Mouse (Mus musculus): ENCODE results near the gene Prkag2. TPM values are rescaled to one million over a fixed set of nuclear protein-coding genes. Genes with fewer than 3 reads are reported as not detected.

Gene Prkag2
- polyA plus RNA-seq, 1 experiment from 2014 or later, result 40.3 TPM

DNA sequence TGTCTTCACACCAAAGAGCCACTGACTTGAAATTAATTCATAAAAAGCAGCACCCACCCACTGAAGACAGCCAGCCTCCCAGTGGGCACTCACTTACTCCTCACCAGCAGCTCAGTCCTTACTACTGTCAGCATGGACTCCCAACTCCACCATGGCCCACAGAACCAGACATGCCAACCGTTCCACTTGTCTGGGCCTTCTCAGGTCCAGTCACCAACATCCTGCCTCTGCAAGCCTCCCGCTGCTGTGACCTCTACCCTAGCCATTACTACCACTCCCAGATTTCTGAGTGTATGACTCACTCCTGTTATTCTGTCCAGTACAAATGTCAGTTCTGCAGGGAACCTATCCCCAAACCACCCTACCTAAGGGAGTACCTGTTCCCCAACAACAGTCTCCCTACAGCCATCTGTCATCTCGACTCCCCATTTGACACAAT is 279.0 kb downstream of the Prkag2 start:
- Histone ChIP-seq H3K27me3 (no peaks in the 10 kb centered on the region), H3K4me1 (peaks cover 45% of the 10 kb centered on the region), H3K4me3 (replicated peaks) (no peak overlapping the region), H3K9ac (no peak overlapping the region), H3K27ac (peak overlapping the region; percentile 32; the same call in 1 of the 2 replicates), H3K9me3 (replicated peaks) (no peaks in the 10 kb centered on the region), H3K4me2 (no peak overlapping the region), H3K36me3 (peaks cover 14% of the 10 kb centered on the region)
- 61% methylated on average over 3 of the region's 3 CpGs for WGBS
- ATAC-seq (replicated peaks; ENCODE audit: low FRiP score), result 0 out of 2 replicates have a peak, but pooled peaks have one; percentile 55

DNA sequence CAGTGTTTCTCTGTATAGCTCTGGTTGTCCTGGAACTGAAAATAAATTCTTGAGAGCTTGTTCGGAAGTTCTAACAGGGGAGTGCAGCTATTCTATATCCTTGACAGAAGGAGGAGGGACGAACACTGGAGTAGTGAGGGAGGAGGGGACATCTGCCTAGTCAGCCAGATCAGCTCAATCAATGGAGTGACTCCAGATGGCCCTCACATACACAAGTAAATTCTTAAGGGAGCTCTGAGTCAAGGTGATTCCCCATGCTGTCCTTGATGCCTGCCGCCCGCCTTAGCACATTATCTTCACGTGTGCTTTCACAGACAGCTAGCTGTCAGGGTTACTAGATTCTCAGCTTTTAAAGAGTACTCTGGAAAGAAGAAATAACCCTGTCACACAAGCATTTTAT is 279.8 kb downstream of the Prkag2 start:
- 51% methylated on average over 5 of the region's 5 CpGs for WGBS
- no peak overlapping the region for H3K4me2 ChIP-seq
- no peaks in the 10 kb centered on the region for H3K27me3 ChIP-seq
- H3K27ac ChIP-seq, result peak overlapping the region; percentile 32; the same call in 1 of the 2 replicates
- no peak overlapping the region for H3K9ac ChIP-seq
- no peaks in the 10 kb centered on the region for H3K9me3 ChIP-seq (replicated peaks)
- ATAC-seq (replicated peaks; ENCODE audit: low FRiP score), result 0 out of 2 replicates have a peak, but pooled peaks have one; percentile 49
- H3K4me3 ChIP-seq (replicated peaks), result no peak overlapping the region
- H3K4me1 ChIP-seq, result peaks cover 37% of the 10 kb centered on the region
- peaks cover 22% of the 10 kb centered on the region for H3K36me3 ChIP-seq

DNA sequence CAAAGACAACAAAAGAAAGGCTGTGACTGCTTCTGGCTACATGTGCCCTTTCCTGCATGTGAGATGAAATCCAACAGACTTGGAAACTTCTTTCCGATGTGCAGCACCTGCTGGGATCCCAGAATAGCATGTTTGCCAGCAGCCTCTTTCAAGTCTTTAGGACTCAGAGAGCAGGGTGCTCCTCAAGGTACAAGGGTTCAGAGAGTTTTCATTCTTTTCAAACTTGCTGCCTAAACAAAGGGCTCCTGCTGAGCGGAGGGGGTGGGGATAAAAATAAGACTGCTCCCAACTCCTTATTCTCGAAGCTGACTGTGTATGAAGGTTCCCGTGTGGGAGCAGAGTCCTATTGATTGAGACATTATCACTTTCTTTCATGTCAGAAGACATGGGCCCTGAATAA is 283.3 kb downstream of the Prkag2 start:
- no peak for ATAC-seq (replicated peaks; ENCODE audit: low FRiP score)
- Histone ChIP-seq H3K36me3 (peaks cover 51% of the 10 kb centered on the region), H3K4me3 (replicated peaks) (no peak overlapping the region), H3K4me2 (no peak overlapping the region), H3K9ac (no peak overlapping the region), H3K27me3 (no peaks in the 10 kb centered on the region), H3K27ac (no peak overlapping the region), H3K9me3 (replicated peaks) (no peaks in the 10 kb centered on the region), H3K4me1 (peaks cover 27% of the 10 kb centered on the region)
- 90% methylated on average over 4 of the region's 4 CpGs for WGBS

DNA sequence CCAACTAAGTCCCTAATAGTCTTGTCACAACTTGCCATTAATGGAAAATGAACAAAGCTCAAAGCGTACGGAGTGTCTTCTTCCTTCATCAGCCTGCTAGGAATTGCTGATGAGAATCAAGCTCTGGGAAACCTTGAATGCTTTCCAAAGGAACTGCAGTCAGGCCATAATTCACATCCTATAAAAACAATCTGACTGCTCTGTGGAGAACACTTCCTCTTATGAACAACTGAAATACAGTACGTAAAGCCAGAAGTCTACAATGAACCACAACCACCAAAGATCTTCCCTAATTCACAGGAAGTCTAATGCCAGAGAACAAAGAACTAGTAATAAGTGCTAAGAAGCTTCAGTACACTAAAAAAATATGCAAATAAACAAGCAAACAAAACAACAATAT is 286.5 kb downstream of the Prkag2 start:
- no peak overlapping the region for H3K4me2 ChIP-seq
- 43% methylated on average over 3 of the region's 3 CpGs for WGBS
- no peaks in the 10 kb centered on the region for H3K27me3 ChIP-seq
- H3K4me3 ChIP-seq (replicated peaks), result no peak overlapping the region
- H3K27ac ChIP-seq, result peak overlapping the region; percentile 72
- no peak for ATAC-seq (replicated peaks; ENCODE audit: low FRiP score)
- H3K36me3 ChIP-seq, result peaks cover 81% of the 10 kb centered on the region
- no peaks in the 10 kb centered on the region for H3K9me3 ChIP-seq (replicated peaks)
- H3K9ac ChIP-seq, result no peak overlapping the region
- H3K4me1 ChIP-seq, result peaks cover 10% of the 10 kb centered on the region

DNA sequence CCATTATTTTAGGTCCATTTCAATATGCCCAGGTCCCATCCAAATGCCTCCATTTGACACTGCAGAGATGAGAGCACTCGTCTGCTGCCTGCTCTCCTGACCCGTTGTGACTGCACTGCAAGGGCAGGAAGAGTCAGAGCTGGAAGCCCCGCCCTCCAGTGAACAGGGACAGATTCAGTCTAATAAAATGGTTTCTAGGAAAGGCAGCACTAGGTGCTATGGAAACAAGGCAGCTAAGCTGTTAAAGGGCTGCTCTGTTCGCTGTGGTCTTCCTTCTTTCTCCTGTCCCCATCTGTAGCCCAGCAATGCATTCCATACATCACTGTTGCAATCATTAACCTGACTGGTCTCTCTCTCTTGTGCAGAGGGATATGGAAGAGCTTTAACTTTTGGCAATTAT is 287.4 kb downstream of the Prkag2 start:
- Histone ChIP-seq H3K27ac (peak overlapping the region; percentile 42), H3K4me3 (replicated peaks) (no peak overlapping the region), H3K27me3 (no peaks in the 10 kb centered on the region), H3K36me3 (peaks cover 88% of the 10 kb centered on the region), H3K4me1 (peaks cover 10% of the 10 kb centered on the region), H3K9me3 (replicated peaks) (no peaks in the 10 kb centered on the region), H3K4me2 (no peak overlapping the region), H3K9ac (no peak overlapping the region)
- WGBS, result 48% methylated on average over 4 of the region's 4 CpGs
- ATAC-seq (replicated peaks; ENCODE audit: low FRiP score), result peak; percentile 60; the same call in 1 of the 2 replicates

Other genes with a start within 250 kb of the Prkag2 start
- gene Galntl5, start 80.8 kb upstream of the Prkag2 start, polyA plus RNA-seq (2015; fragmentation: Nextera tagmentation; extraction: Ambion mirVana), result not detected in 2 replicates
- gene Galnt11, start 121.3 kb upstream of the Prkag2 start, polyA plus RNA-seq (2015; fragmentation: Nextera tagmentation; extraction: Ambion mirVana), result 69.8 and 71.3 TPM in 2 replicates
- gene E130116L18Rik, start 122.5 kb upstream of the Prkag2 start, polyA plus RNA-seq (2015; fragmentation: Nextera tagmentation; extraction: Ambion mirVana), result 1.9 TPM in 1 of 2 replicates, not detected in the other